Mouse (Mus musculus): Measurements from ENCODE around the gene Clmn. TPM values are rescaled to one million over a fixed set of nuclear protein-coding genes. Genes with fewer than 3 reads are reported as not detected.

Clmn gene
- total RNA-seq (2014; rRNA removed) (1.8 and 2.0 TPM in 2 replicates), polyA plus RNA-seq (2015; fragmentation: Nextera tagmentation; extraction: Ambion mirVana) (1.2 and 1.8 TPM in 2 replicates)

DNA sequence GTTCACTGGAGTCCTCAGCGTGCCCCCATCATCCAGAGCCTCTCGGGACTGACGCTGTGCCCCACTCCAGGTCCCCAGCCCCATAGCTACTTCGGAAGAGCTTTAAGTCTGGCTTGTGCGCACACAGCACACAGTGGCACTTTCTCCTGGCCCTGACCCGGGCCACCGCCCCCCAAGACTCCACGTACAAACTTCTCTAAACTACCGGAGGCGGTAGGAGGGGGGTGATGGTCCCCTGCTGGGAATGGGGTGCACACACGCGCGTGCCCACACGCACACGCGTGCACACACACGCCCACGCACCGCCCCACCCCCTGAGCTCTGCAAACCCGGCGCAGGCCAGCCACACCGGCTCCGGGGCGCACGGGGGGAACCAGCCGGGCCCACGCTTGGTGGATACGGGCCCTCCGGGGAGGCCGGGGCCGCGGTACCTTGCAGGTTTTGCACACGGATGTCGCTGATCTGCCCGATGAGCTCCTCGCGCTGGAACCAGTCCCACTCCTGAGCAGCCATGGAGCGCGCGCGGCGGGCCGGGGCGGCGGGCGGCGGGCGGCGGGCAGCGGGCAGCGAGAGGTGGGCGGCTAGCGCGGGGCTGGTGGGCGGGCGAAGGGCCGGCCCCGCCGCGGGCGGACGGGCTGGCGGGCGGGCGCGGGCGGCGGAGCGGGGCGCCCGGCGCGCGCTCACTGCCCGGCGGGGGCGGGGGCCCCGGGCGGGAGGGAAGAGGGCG, at the start of gene Clmn:
TSS of gene Clmn (minus strand) at position 638 of the 727 bp plus-strand sequence.
- no peak for TF ChIP-seq CTCF (IDR thresholded peaks at IDR 0.05; ENCODE audit: low read depth)
- Histone ChIP-seq H3K4me2 (ENCODE audit: low read depth) (peak within 1 kb of the TSS; percentile 87), H3K36me3 (ENCODE audit: insufficient read depth) (no peaks in the 10 kb centered on the region), H3K9me3 (ENCODE audit: low read length) (no peaks in the 10 kb centered on the region), H3K27ac (ENCODE audit: low read depth, low read length) (peak within 1 kb of the TSS; percentile 66), H3K4me1 (ENCODE audit: insufficient read depth) (peaks cover 7% of the 10 kb centered on the region; the same call in 1 of the 2 replicates), H3K4me3 (ENCODE audit: low read depth, low read length) (peak within 1 kb of the TSS; percentile 62), H3K27me3 (ENCODE audit: insufficient read depth, low read length) (no peaks in the 10 kb centered on the region), H3K9ac (peak within 1 kb of the TSS; percentile 87)
- WGBS, result under 1% methylated on average over 63 of the region's 80 CpGs
- ATAC-seq (peak; percentile 83), DNase-seq (peak; percentile 72)

DNA sequence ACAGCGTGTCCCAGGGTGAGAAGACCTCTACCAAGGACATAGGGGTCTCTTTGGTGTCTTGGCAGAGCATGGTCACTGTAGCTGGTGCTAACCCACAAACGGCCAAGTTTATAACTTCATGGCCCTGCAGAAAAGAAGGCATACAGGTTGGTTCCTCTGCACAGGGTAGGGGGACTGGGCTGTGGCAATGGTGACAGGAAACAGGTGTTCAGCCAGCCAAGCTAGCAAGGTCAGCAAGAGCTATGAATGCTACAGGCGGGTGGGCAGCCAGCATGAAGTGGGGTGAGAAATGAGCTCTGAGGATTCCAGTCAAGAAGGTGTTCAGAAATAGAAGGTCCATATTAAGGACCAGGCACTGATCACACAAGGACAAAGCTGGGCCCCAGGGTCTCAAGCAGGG, 48.1 kb upstream of the Clmn start:
- no peak overlapping the region for H3K4me2 ChIP-seq (ENCODE audit: low read depth)
- DNase-seq, result no peak
- ATAC-seq, result no peak
- H3K9ac ChIP-seq, result no peak overlapping the region
- TF ChIP-seq CTCF (IDR thresholded peaks at IDR 0.05; ENCODE audit: low read depth), result no peak
- H3K9me3 ChIP-seq (ENCODE audit: low read length), result no peaks in the 10 kb centered on the region
- no peak overlapping the region for H3K27ac ChIP-seq (ENCODE audit: low read depth, low read length)
- no peaks in the 10 kb centered on the region for H3K27me3 ChIP-seq (ENCODE audit: insufficient read depth, low read length)
- WGBS, result 67% methylated on average over 3 of the region's 3 CpGs
- H3K36me3 ChIP-seq (ENCODE audit: insufficient read depth), result no peaks in the 10 kb centered on the region
- H3K4me3 ChIP-seq (ENCODE audit: low read depth, low read length), result no peak overlapping the region
- H3K4me1 ChIP-seq (ENCODE audit: insufficient read depth), result no peaks in the 10 kb centered on the region

DNA sequence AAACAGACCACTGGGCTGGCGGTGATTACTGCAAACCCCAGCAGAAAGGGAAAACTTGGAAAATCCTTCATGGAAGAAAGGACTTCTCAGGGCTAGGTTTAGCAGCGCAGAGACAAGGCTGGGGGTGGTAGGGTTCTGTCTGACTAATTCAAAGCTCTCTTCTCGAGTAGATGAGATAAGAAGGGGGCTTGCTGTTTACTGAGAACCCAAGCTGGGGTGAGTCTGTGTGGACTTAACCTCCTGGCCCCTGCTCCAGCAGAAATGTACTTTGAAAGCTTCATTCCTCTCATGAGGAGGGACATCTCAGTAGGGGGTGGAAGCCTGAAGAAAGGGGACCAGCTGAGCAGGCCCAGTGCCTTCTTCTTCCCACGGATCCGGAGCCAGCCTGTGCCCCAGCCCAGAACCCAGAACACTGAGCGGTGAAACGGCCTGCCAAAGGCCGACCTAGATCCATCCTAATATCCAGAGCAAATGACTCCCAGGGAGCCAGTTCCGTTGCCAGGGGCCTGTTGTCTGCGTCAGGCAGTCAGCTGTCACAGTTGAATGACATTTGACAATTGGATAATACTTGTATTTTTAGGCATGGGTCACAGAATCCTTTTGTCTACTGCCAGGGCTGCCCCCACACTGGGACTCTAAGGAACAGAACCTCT, 47.5 kb upstream of the Clmn start:
- TF ChIP-seq CTCF (IDR thresholded peaks at IDR 0.05; ENCODE audit: low read depth), result no peak
- H3K9me3 ChIP-seq (ENCODE audit: low read length), result no peaks in the 10 kb centered on the region
- DNase-seq (no peak), ATAC-seq (peak; percentile 32; the same call in 1 of the 2 replicates)
- H3K36me3 ChIP-seq (ENCODE audit: insufficient read depth), result no peaks in the 10 kb centered on the region
- no peak overlapping the region for H3K4me3 ChIP-seq (ENCODE audit: low read depth, low read length)
- H3K27ac ChIP-seq (ENCODE audit: low read depth, low read length), result no peak overlapping the region
- H3K4me2 ChIP-seq (ENCODE audit: low read depth), result no peak overlapping the region
- no peaks in the 10 kb centered on the region for H3K27me3 ChIP-seq (ENCODE audit: insufficient read depth, low read length)
- no peak overlapping the region for H3K9ac ChIP-seq
- 35% methylated on average over 10 of the region's 10 CpGs for WGBS
- no peaks in the 10 kb centered on the region for H3K4me1 ChIP-seq (ENCODE audit: insufficient read depth)

DNA sequence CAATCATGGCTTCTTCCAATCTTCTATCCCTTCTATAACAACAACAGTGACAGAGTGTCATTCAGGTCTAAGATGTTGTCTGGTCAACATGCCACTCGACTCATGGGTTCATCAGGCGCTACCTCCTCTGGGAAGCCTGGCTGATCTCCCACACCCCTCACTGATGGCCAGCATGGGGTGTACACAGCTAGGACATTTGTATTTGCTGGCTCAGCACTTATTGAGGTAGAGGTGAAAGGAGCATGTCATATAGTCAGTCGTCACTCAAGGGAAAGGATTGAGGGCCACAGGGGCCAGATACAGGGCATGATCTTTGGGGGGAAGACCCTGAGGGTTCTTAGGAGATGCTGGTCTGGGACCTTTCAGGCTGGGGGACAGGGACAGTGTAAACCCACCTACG, 44.9 kb upstream of the Clmn start:
- ATAC-seq (no peak), DNase-seq (no peak)
- Histone ChIP-seq H3K27ac (ENCODE audit: low read depth, low read length) (no peak overlapping the region), H3K9me3 (ENCODE audit: low read length) (no peaks in the 10 kb centered on the region), H3K4me3 (ENCODE audit: low read depth, low read length) (no peak overlapping the region), H3K9ac (no peak overlapping the region), H3K36me3 (ENCODE audit: insufficient read depth) (no peaks in the 10 kb centered on the region), H3K4me2 (ENCODE audit: low read depth) (no peak overlapping the region), H3K27me3 (ENCODE audit: insufficient read depth, low read length) (no peaks in the 10 kb centered on the region), H3K4me1 (ENCODE audit: insufficient read depth) (no peaks in the 10 kb centered on the region)
- no peak for TF ChIP-seq CTCF (IDR thresholded peaks at IDR 0.05; ENCODE audit: low read depth)
- 82% methylated on average over 4 of the region's 4 CpGs for WGBS

DNA sequence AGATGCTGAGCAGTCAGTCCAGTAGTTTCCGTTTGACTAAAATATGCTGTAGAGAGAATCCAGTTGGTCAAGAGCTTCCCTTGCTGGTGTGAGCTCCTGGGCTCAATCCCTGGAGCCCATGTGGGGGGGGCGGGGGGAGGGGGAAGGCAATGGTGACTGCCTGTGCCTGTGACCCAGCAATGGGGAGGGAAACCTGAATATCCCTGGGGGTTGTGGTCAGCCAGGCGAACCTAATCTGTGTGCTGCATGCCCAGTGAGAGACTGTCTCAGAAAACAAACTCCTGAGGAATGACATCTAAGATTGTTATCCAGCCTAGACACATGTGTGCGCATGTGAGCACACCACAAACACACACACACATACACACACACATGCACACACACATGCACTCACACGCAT, 44.1 kb upstream of the Clmn start:
- no peak for DNase-seq
- Histone ChIP-seq H3K4me2 (ENCODE audit: low read depth) (no peak overlapping the region), H3K4me1 (ENCODE audit: insufficient read depth) (no peaks in the 10 kb centered on the region), H3K36me3 (ENCODE audit: insufficient read depth) (no peaks in the 10 kb centered on the region), H3K4me3 (ENCODE audit: low read depth, low read length) (no peak overlapping the region), H3K9me3 (ENCODE audit: low read length) (no peaks in the 10 kb centered on the region), H3K27me3 (ENCODE audit: insufficient read depth, low read length) (no peaks in the 10 kb centered on the region), H3K27ac (ENCODE audit: low read depth, low read length) (no peak overlapping the region), H3K9ac (no peak overlapping the region)
- WGBS, result 57% methylated on average over 5 of the region's 5 CpGs
- no peak for TF ChIP-seq CTCF (IDR thresholded peaks at IDR 0.05; ENCODE audit: low read depth)
- ATAC-seq, result no peak

DNA sequence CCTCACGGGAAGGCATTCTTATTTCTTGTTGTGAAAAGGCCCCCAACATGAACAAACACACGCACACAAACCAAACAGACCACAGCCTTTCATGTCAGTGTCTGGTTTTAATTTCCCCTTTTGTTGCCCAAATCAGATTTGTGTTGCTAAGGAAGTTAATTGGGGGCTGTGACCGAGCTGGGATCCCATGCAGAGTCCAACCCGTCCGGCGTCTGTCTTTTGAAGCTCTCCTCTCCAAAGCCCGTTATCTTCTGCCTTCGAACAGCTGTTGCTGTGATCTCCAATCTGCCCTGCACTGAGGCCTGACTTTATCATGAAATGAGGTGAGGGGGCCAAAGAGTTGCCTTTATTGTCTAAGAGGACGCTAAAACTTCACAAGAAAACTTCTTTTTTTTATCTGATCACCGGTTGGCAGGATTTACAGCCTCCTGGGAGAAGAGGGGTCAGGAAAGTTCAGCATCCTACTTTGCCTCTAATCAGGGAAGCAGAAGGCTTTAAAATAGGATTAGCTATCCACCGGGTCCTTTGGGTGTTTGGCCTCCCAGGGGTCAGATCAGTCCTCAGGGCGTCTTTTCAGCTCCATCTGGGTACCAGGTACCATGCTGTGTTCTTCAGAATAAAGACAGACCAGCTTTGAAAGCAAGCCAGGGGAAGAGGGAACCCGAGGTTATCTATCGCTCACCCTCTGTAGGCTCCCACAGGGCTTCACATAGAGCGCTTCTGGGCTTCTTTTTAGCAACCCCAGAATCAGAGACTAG, 43.3 kb upstream of the Clmn start:
- Histone ChIP-seq H3K27ac (ENCODE audit: low read depth, low read length) (no peak overlapping the region), H3K9ac (no peak overlapping the region), H3K27me3 (ENCODE audit: insufficient read depth, low read length) (no peaks in the 10 kb centered on the region), H3K4me3 (ENCODE audit: low read depth, low read length) (no peak overlapping the region), H3K4me2 (ENCODE audit: low read depth) (no peak overlapping the region), H3K36me3 (ENCODE audit: insufficient read depth) (no peaks in the 10 kb centered on the region), H3K4me1 (ENCODE audit: insufficient read depth) (no peaks in the 10 kb centered on the region), H3K9me3 (ENCODE audit: low read length) (no peaks in the 10 kb centered on the region)
- DNase-seq (no peak), ATAC-seq (no peak)
- TF ChIP-seq CTCF (IDR thresholded peaks at IDR 0.05; ENCODE audit: low read depth), result no peak
- 15% methylated on average over 15 of the region's 15 CpGs for WGBS
